Mouse (Mus musculus): ENCODE results near the gene Agbl4. TPM values are rescaled to one million over a fixed set of nuclear protein-coding genes. Genes with fewer than 3 reads are reported as not detected.

Agbl4 gene
- polyA plus RNA-seq, 1 experiment from 2014 or later, result 1.7 TPM

DNA sequence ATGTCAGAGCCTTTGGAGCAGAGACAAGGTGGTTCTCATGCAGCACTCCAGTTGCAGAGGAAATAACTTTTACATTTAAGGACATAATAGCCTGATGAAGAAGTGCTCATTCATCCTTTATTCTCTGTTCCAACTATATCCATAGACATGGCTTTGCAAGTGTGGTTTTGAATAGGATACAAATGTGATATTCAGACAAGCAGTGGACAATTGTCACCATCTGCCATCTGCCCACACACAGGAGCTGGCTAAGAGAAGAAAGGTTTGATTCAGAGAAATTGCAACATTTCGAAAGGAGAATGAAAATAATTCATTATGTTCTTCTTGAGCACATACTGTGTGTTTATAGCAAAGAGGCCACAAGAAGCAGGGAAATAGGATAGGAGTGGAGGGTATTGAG, 909.1 kb downstream of the Agbl4 start:
- H3K4me2 ChIP-seq, result no peak overlapping the region
- no peak overlapping the region for H3K9ac ChIP-seq
- no peak for ATAC-seq (ENCODE audit: low read depth)
- 89% methylated on average over 1 of the region's 1 CpGs for WGBS
- H3K27me3 ChIP-seq, result no peaks in the 10 kb centered on the region
- H3K9me3 ChIP-seq, result peaks cover 7% of the 10 kb centered on the region; the same call in 1 of the 2 replicates
- H3K4me3 ChIP-seq, result no peak overlapping the region
- H3K4me1 ChIP-seq (replicated peaks), result peaks cover 7% of the 10 kb centered on the region; the same call in 1 of the 2 replicates
- H3K27ac ChIP-seq (replicated peaks), result no peak overlapping the region
- no peaks in the 10 kb centered on the region for H3K36me3 ChIP-seq

DNA sequence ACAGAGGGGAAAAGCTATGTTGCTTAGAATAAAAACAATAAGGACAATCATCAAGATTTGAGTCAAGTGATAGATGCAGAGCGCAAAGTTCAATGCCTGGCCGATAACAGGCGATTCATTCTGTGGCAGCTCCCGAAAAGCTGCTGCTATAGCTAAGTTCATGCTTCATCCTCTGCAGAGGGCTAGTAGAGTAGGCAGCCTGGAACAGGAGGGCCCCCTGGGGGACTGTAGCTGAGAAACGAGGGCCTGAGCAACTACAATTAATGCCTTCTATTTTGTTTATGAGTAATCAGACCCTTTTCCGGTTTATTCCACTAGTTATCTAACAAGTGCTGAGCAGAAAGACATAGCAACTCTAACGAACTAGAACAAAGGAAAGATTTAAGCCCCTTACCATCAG, 909.7 kb downstream of the Agbl4 start:
- Histone ChIP-seq H3K27me3 (no peaks in the 10 kb centered on the region), H3K9me3 (peaks cover 7% of the 10 kb centered on the region; the same call in 1 of the 2 replicates), H3K27ac (replicated peaks) (no peak overlapping the region), H3K4me1 (replicated peaks) (peaks cover 7% of the 10 kb centered on the region; the same call in 1 of the 2 replicates), H3K4me3 (no peak overlapping the region), H3K4me2 (no peak overlapping the region), H3K36me3 (no peaks in the 10 kb centered on the region), H3K9ac (no peak overlapping the region)
- 0 out of 2 replicates have a peak, but pooled peaks have one; percentile 50 for ATAC-seq (ENCODE audit: low read depth)
- WGBS, result 53% methylated on average over 7 of the region's 7 CpGs

DNA sequence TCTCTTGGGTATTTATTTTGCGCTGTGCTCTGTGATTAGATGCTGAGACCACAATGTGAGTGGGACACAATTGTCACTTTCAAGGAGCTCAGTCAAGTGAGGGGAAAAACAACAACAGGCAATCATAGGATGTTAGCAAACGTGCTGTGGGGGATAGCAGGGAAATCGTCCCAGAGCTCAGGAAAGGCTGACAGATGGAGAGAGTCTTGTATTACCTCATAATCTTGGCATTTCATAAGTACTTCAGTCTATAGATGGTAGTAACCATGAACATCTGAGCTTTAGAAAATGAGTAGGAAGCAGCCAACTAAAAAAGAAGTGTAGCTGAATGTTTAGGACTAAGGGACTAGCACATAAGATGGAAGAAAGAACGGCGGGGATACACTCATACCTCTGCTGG, 910.2 kb downstream of the Agbl4 start:
- Histone ChIP-seq H3K4me2 (no peak overlapping the region), H3K27me3 (no peaks in the 10 kb centered on the region), H3K36me3 (no peaks in the 10 kb centered on the region), H3K27ac (replicated peaks) (no peak overlapping the region), H3K4me1 (replicated peaks) (peaks cover 7% of the 10 kb centered on the region; the same call in 1 of the 2 replicates), H3K9ac (no peak overlapping the region), H3K9me3 (peaks cover 7% of the 10 kb centered on the region; the same call in 1 of the 2 replicates), H3K4me3 (no peak overlapping the region)
- no peak for ATAC-seq (ENCODE audit: low read depth)
- WGBS, result 66% methylated on average over 5 of the region's 5 CpGs

DNA sequence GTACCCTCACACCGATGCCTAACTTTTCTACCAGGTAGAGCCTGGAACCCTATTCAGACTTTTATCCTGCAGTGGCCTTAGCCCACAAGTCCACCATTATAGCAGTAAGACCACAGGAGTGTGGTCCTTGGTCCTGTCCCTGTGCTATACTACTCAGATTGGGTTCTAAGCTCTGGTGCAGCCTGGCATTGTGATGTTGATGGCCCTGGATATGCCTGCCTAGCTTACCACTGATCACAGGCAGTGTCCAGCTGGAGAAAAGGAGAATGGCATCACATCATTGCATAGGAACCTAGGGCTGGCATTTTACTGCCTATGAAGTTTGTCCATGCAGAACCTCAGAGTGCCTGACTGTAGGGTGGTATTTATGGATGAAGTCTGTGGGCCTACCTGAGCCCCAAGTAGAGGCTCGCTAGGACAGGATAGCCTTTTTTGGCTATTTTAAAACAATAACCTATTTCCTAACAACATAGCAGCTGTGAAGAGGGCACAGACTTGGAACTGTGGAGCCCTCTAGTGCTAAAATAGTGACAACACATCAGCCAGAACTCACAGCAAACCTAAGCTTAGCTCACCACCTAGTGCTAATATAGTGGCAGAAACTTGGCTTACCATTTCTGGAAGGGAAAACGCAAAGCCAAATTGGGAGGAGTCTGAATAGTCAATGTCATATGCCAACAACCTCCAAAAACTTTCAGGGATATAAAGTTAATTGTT, 911.3 kb downstream of the Agbl4 start:
- 74% methylated on average over 3 of the region's 3 CpGs for WGBS
- Histone ChIP-seq H3K4me2 (no peak overlapping the region), H3K36me3 (no peaks in the 10 kb centered on the region), H3K27ac (replicated peaks) (no peak overlapping the region), H3K9ac (no peak overlapping the region), H3K27me3 (no peaks in the 10 kb centered on the region), H3K4me3 (no peak overlapping the region), H3K4me1 (replicated peaks) (peaks cover 7% of the 10 kb centered on the region; the same call in 1 of the 2 replicates), H3K9me3 (peaks cover 7% of the 10 kb centered on the region; the same call in 1 of the 2 replicates)
- no peak for ATAC-seq (ENCODE audit: low read depth)

DNA sequence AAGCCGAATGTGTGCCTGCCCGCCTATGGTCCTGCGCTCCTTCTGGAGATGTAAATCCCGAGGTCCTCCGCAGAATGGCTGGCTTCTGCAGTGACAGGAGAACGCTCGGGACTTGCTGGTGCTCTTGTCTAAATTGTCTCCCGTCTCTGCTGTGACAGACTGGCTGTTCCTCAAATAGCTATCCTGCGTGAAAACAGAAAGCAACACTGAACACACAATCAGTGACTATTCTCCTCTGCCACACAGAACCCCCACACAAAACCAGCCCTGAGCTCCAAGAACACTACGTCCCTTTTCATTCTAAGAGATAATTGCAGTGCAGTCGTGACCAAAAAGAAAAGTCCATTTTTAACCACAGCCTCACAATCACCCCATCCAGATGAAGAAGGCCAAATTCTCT, 929.6 kb downstream of the Agbl4 start:
- no peak overlapping the region for H3K4me3 ChIP-seq
- ATAC-seq (ENCODE audit: low read depth), result no peak
- H3K36me3 ChIP-seq, result no peaks in the 10 kb centered on the region
- H3K27me3 ChIP-seq, result no peaks in the 10 kb centered on the region
- 0 out of 2 replicates have a peak, but pooled peaks cover 3% of the 10 kb centered on the region for H3K4me1 ChIP-seq (replicated peaks)
- H3K27ac ChIP-seq (replicated peaks), result no peak overlapping the region
- H3K9me3 ChIP-seq, result no peaks in the 10 kb centered on the region
- 77% methylated on average over 11 of the region's 11 CpGs for WGBS
- H3K4me2 ChIP-seq, result no peak overlapping the region
- H3K9ac ChIP-seq, result no peak overlapping the region

DNA sequence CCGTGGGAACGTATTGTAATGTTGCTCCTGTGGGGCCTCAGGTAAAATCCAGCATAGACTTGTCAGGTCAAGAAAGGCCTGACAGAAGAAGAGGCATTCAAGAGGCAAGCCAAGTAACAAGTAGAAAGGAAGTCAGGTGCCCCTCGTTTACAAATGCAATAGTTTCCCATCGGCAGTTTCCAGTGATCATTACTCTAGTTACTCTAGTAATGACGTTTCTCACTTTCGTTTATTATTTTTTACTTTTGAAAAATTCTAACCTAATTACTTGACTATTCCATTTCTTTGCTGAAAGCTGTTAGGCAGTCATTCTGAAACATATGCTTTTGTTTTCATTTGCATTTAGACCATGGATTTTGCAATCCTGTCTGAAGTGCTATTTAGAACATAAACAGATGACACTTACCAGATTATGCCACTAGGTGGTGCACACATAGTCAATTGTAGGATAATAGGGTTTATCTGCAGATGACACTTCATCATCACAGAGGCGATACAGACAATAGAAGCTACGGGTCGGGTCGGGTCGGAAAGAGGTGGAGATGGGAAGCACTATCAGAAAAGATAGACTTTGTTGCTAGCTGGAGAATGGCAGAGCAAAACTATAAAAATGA, 930.4 kb downstream of the Agbl4 start:
- Histone ChIP-seq H3K4me1 (replicated peaks) (0 out of 2 replicates have a peak, but pooled peaks cover 3% of the 10 kb centered on the region), H3K9me3 (no peaks in the 10 kb centered on the region), H3K9ac (no peak overlapping the region), H3K36me3 (no peaks in the 10 kb centered on the region), H3K27ac (replicated peaks) (no peak overlapping the region), H3K27me3 (no peaks in the 10 kb centered on the region), H3K4me2 (peak overlapping the region; percentile 18; the same call in 1 of the 2 replicates), H3K4me3 (no peak overlapping the region)
- ATAC-seq (ENCODE audit: low read depth), result peak; percentile 72
- WGBS, result 64% methylated on average over 11 of the region's 11 CpGs

DNA sequence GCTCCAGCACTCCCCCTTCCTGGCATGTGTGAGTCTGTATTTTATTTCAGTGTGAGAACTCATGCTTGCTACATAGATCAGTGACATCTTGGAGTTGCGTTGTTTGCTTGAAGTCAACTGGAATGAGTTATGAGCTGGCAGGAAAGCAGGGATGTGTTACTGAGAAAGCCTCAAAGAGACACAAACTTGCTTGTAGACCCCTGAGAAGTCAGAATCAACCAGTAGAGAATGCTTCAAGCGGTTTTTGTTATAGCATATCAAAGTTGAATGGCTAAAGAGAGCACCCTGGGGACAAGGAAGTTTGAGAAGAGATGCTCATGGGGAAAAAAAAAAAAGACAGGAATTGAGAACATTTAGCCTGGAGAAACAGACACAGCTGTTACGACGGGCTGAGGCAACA, 932.0 kb downstream of the Agbl4 start:
- Histone ChIP-seq H3K27me3 (no peaks in the 10 kb centered on the region), H3K9me3 (no peaks in the 10 kb centered on the region), H3K9ac (no peak overlapping the region), H3K36me3 (no peaks in the 10 kb centered on the region), H3K4me1 (replicated peaks) (0 out of 2 replicates have a peak, but pooled peaks cover 3% of the 10 kb centered on the region), H3K4me2 (no peak overlapping the region), H3K4me3 (no peak overlapping the region), H3K27ac (replicated peaks) (no peak overlapping the region)
- WGBS, result 71% methylated on average over 4 of the region's 4 CpGs
- no peak for ATAC-seq (ENCODE audit: low read depth)

DNA sequence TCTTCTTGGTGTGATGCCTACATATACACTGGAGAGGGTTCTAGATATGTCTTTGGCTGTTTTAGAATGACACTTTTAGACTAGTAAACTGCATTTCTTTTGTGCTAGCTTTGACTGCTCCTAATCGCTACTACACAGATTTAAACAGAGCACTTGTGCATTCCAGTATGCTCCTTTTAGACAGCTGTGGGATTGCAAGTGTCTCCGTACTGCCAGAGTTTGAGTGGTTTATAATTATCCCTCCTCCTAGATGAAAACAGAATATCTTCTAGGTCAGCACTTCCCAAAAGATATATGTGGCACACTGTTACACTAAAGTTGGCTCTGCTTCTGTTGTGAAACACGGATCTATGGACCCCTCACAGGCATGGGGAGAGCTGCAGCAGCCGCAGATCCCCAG, 935.4 kb downstream of the Agbl4 start:
- ATAC-seq (ENCODE audit: low read depth), result no peak
- H3K36me3 ChIP-seq, result no peaks in the 10 kb centered on the region
- H3K27me3 ChIP-seq, result no peaks in the 10 kb centered on the region
- 0 out of 2 replicates have a peak, but pooled peaks cover 8% of the 10 kb centered on the region for H3K4me1 ChIP-seq (replicated peaks)
- no peak overlapping the region for H3K27ac ChIP-seq (replicated peaks)
- H3K9me3 ChIP-seq, result no peaks in the 10 kb centered on the region
- H3K9ac ChIP-seq, result no peak overlapping the region
- 81% methylated on average over 4 of the region's 4 CpGs for WGBS
- H3K4me2 ChIP-seq, result no peak overlapping the region
- no peak overlapping the region for H3K4me3 ChIP-seq

DNA sequence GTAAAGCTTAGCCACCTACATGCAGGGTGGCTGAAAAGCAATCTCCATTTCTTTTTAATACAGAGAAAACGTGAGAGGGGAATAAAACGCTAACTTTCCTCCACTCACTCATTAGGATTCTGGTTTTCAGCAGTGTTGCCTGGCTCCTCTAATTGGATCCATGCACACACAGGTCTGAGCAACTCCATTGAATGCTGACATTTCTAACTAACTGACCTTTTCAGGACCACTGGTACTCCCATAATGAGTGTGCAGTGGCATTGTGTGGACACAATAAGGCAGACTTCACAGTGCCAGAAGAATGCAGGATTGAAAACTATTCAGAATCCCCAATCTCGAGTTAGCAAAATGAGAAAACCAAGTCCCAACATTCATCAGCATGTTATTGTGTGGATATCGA, 952.5 kb downstream of the Agbl4 start:
- no peaks in the 10 kb centered on the region for H3K27me3 ChIP-seq
- no peaks in the 10 kb centered on the region for H3K36me3 ChIP-seq
- no peaks in the 10 kb centered on the region for H3K9me3 ChIP-seq
- peaks cover 10% of the 10 kb centered on the region for H3K4me1 ChIP-seq (replicated peaks)
- no peak overlapping the region for H3K27ac ChIP-seq (replicated peaks)
- ATAC-seq (ENCODE audit: low read depth), result no peak
- H3K4me2 ChIP-seq, result no peak overlapping the region
- no peak overlapping the region for H3K9ac ChIP-seq
- H3K4me3 ChIP-seq, result no peak overlapping the region
- WGBS, result 23% methylated on average over 4 of the region's 4 CpGs

DNA sequence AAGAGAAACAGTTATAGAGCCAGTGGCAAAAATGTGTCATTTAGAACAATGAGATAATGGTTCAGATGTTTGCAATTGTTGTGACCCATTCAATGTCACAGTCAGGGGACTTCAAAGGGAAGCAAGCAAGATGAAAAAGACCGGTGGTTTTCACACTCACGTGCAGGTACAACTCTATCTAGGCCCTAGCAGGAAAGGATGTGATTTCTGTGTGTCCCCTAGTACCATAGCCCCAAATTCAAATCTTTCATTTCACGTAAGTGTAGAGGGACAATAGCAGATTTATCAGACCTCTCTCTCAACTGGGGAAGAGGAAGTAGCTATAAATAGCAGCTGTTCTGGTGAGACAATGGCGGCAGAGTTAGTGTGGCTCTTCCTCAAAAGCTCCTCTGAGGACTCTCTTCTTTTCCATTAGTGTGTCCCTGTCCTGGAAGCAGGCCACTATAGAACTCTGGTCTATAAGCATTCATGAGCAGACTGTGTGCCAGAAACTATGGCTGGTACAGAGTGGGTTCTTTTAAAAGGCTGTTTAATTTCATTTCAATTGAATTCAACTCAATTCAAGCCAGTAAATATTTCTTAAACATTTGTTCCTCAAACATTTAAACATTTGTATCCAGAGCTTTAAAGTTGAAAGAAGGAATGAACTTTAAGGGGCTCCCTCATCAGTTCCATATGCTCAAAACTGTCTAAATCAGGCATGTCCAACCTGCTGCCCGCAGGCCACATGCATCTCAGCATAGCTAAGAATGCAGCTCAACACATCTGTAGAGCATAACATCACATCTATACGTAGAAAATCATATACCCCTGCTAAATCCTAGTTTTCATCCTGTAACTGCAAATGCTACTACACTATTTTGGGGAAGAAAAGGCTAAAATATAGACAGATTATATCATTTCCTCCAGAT, 953.4 kb downstream of the Agbl4 start:
- no peak overlapping the region for H3K4me3 ChIP-seq
- no peak overlapping the region for H3K9ac ChIP-seq
- H3K27ac ChIP-seq (replicated peaks), result no peak overlapping the region
- no peaks in the 10 kb centered on the region for H3K27me3 ChIP-seq
- ATAC-seq (ENCODE audit: low read depth), result no peak
- no peaks in the 10 kb centered on the region for H3K9me3 ChIP-seq
- H3K4me2 ChIP-seq, result no peak overlapping the region
- WGBS, result 36% methylated on average over 6 of the region's 6 CpGs
- peaks cover 12% of the 10 kb centered on the region for H3K4me1 ChIP-seq (replicated peaks)
- H3K36me3 ChIP-seq, result no peaks in the 10 kb centered on the region

DNA sequence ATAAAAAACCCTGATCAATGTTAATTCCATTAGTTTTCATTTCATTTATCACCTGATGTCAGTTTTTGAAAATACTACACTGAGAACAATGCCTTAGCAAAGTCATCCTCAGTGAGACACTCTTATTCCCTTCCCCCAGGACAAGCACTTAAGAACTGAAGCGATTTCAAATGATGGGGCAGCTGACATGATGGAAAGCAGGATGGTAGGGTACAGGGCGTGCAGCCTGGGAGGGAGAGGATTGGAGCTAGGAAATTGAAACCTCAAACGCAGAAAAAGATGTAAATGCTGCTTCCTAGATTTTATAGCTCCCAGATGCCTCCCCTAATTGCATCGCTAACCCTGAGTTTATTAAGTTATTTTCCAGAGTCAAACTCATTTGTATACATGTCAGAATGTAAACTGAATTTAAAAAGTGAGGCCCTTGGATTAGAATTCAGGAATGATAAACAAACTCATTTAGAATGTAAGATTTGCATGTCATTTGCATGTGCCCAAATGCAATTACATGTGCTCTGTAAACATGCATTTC, 959.2 kb downstream of the Agbl4 start:
- Histone ChIP-seq H3K4me3 (no peak overlapping the region), H3K4me1 (replicated peaks) (peaks cover 26% of the 10 kb centered on the region), H3K27ac (replicated peaks) (peak overlapping the region; percentile 76), H3K9ac (no peak overlapping the region), H3K9me3 (no peaks in the 10 kb centered on the region), H3K27me3 (no peaks in the 10 kb centered on the region), H3K4me2 (0 out of 2 replicates have a peak overlapping the region, but pooled peaks have one; percentile 3), H3K36me3 (no peaks in the 10 kb centered on the region)
- 13% methylated on average over 4 of the region's 4 CpGs for WGBS
- peak; percentile 89 for ATAC-seq (ENCODE audit: low read depth)

Measured in neural tube, embryonic 13.5 days (tissue).